Mouse (Mus musculus) heart, embryonic 10.5 days (tissue): ENCODE data around the gene Rpa1. TPM values are rescaled to one million over a fixed set of nuclear protein-coding genes. Genes with fewer than 3 reads are reported as not detected.

ENCODE experiments used
- DNase-seq: peaks from one replicate; pipeline ENCODE4 v3.0.0-alpha.2; 2017; ENCODE audit warnings: low spot score
- H3K27ac ChIP-seq: fragments of 300-500 bp; sonication (generic); 2 replicates; pipeline ENCODE4 v1.5.1; 2016; ENCODE audit warnings: mild to moderate bottlenecking
- H3K27me3 ChIP-seq: fragments of 300-500 bp; sonication (generic); 2 replicates; pipeline ENCODE4 v1.6.1; 2016; ENCODE audit warnings: mild to moderate bottlenecking; ENCODE audit not compliant: poor library complexity, insufficient read depth, severe bottlenecking
- H3K36me3 ChIP-seq: fragments of 300-500 bp; sonication (generic); 2 replicates; pipeline ENCODE4 v1.6.1; 2016; ENCODE audit warnings: mild to moderate bottlenecking, moderate library complexity
- H3K4me1 ChIP-seq: fragments of 300-500 bp; sonication (generic); 2 replicates; pipeline ENCODE4 v1.6.1; 2016; ENCODE audit warnings: mild to moderate bottlenecking
- H3K4me3 ChIP-seq: fragments of 300-500 bp; sonication (generic); 2 replicates; pipeline ENCODE4 v1.5.1; 2016; ENCODE audit warnings: mild to moderate bottlenecking, moderate library complexity
- H3K9me3 ChIP-seq: fragments of 300-500 bp; sonication (generic); 2 replicates; pipeline ENCODE4 v1.6.1; 2016; ENCODE audit warnings: mild to moderate bottlenecking, moderate library complexity
- WGBS: fragments of 180-500 bp; shearing (Covaris S2); methylation state at CpG from one replicate; pipeline ENCODE4 v1.1.7; 2016; 5-methylcytosine and 5-hydroxymethylcytosine counted together
- microRNA-seq: library from miRNA; unstranded; fragments of <30 nt; microRNA quantifications from one replicate; pipeline ENCODE4, GENCODE M21; 2017
- polyA plus RNA-seq: library from polyadenylated mRNA; unstranded; fragments of >200 nt; fragmentation: Nextera tagmentation; extraction: Ambion mirVana; gene quantifications from 2 replicates; pipeline ENCODE4 v1.2.1, GENCODE M21; 2016

The Rpa1 gene
- polyA plus RNA-seq, 1 experiment from 2014 or later = 127 TPM

GRCm38 (mm10) chr11:75251557-75252070 is 96.5 kb downstream of the Rpa1 start:
- WGBS = 46% methylated on average over 7 of the region's 7 CpGs
- Histone ChIP-seq H3K4me1 (peaks cover 69% of the 10 kb centered on the region), H3K27ac (peak overlapping the region; percentile 81; the same call in 1 of the 2 replicates)

GRCm38 (mm10) chr11:75251006-75251512 is 97.1 kb downstream of the Rpa1 start:
- DNase-seq = no peak
- 80% methylated on average over 4 of the region's 4 CpGs for WGBS
- H3K27me3 ChIP-seq = no peaks in the 10 kb centered on the region
- no peaks in the 10 kb centered on the region; the same call in 1 of the 2 replicates for H3K36me3 ChIP-seq
- peak overlapping the region; percentile 81; the same call in 1 of the 2 replicates for H3K27ac ChIP-seq
- peaks cover 74% of the 10 kb centered on the region for H3K4me1 ChIP-seq
- H3K9me3 ChIP-seq = no peaks in the 10 kb centered on the region
- no peak overlapping the region for H3K4me3 ChIP-seq

More at GRCm38 (mm10) chr11:75251557-75252070, 96.5 kb downstream of the Rpa1 start:
- no peak for DNase-seq
- Histone ChIP-seq H3K27me3 (no peaks in the 10 kb centered on the region), H3K4me3 (no peak overlapping the region), H3K9me3 (no peaks in the 10 kb centered on the region), H3K36me3 (no peaks in the 10 kb centered on the region; the same call in 1 of the 2 replicates)

- WGBS = 65% methylated on average over 9 of the region's 9 CpGs
- peaks cover 78% of the 10 kb centered on the region for H3K4me1 ChIP-seq
- no peaks in the 10 kb centered on the region for H3K9me3 ChIP-seq
- H3K27me3 ChIP-seq = no peaks in the 10 kb centered on the region
- no peaks in the 10 kb centered on the region; the same call in 1 of the 2 replicates for H3K36me3 ChIP-seq
- H3K4me3 ChIP-seq = no peak overlapping the region
- DNase-seq = no peak
- H3K27ac ChIP-seq = peak overlapping the region; percentile 81
Observed at GRCm38 (mm10) chr11:75249588-75249987, 98.5 kb downstream of the Rpa1 start.

Small RNAs within 50 kb of the gene (microRNA-seq; reads per million reads assigned to microRNA genes)
- gene Gm47300 = not detected

Other genes with a start within 250 kb of the Rpa1 start
- 1.9 and 2.1 TPM in 2 replicates for gene Hic1, start 178.8 kb downstream of the Rpa1 start, polyA plus RNA-seq
- gene Ovca2, start 169.5 kb downstream of the Rpa1 start, polyA plus RNA-seq = 24.0 and 29.0 TPM in 2 replicates
- gene Dph1, start 157.1 kb downstream of the Rpa1 start, polyA plus RNA-seq = 26.8 and 28.0 TPM in 2 replicates
- gene Rtn4rl1, start 154.5 kb downstream of the Rpa1 start, polyA plus RNA-seq = 9.7 and 16.6 TPM in 2 replicates
- 13.6 and 15.3 TPM in 2 replicates for gene Smyd4, start 109 bp upstream of the Rpa1 start, polyA plus RNA-seq
- gene Serpinf1, start 74.4 kb upstream of the Rpa1 start, polyA plus RNA-seq = 53.6 and 168 TPM in 2 replicates
- 3.6 and 98.2 TPM in 2 replicates for gene Serpinf2, start 91.3 kb upstream of the Rpa1 start, polyA plus RNA-seq
- 6.9 and 7.6 TPM in 2 replicates for gene Wdr81, start 106.4 kb upstream of the Rpa1 start, polyA plus RNA-seq
- 12.8 and 21.3 TPM in 2 replicates for gene Tlcd2, start 113.4 kb upstream of the Rpa1 start, polyA plus RNA-seq
- 49.2 and 53.7 TPM in 2 replicates for gene Prpf8, start 138.5 kb upstream of the Rpa1 start, polyA plus RNA-seq
- gene Rilp, start 161.8 kb upstream of the Rpa1 start, polyA plus RNA-seq = 0.76 and 0.78 TPM in 2 replicates
- 13.6 and 15.8 TPM in 2 replicates for gene Scarf1, start 165.2 kb upstream of the Rpa1 start, polyA plus RNA-seq
- gene Slc43a2, start 183.4 kb upstream of the Rpa1 start, polyA plus RNA-seq = 5.5 and 6.4 TPM in 2 replicates
- 56.1 and 80.1 TPM in 2 replicates for gene Pitpna, start 239.8 kb upstream of the Rpa1 start, polyA plus RNA-seq